Mouse (Mus musculus) layer of hippocampus, postnatal 36 days (tissue): Measurements from ENCODE around the gene Slit3. TPM values are rescaled to one million over a fixed set of nuclear protein-coding genes. Genes with fewer than 3 reads are reported as not detected.

Source experiments
- DNase-seq, 2 experiments: peaks; one replicate each; pipeline ENCODE4 v3.0.0; 2022
- total RNA-seq, 2 experiments: library from RNA; stranded (reverse); gene quantifications; 2 replicates each; pipeline ENCODE4 v1.2.3; 2021

Slit3 gene
- total RNA-seq, 2 experiments from 2014 or later: 91.0 to 112 TPM

GRCm38 (mm10) chr11:35124489-35125107, 3.6 kb downstream of the Slit3 start:
- no peak for DNase-seq

- no peak for DNase-seq
Measured at GRCm38 (mm10) chr11:35125108-35125490, 4.1 kb downstream of the Slit3 start.

GRCm38 (mm10) chr11:35131740-35132139, 10.7 kb downstream of the Slit3 start:
- no peak for DNase-seq

- no peak for DNase-seq
Measured at GRCm38 (mm10) chr11:35136625-35137024, 15.6 kb downstream of the Slit3 start.

GRCm38 (mm10) chr11:35140092-35140491, 19.1 kb downstream of the Slit3 start:
- DNase-seq: no peak

- DNase-seq: no peak
Measured at GRCm38 (mm10) chr11:35142202-35142601, 21.2 kb downstream of the Slit3 start.

GRCm38 (mm10) chr11:35142698-35143360, 21.8 kb downstream of the Slit3 start:
- DNase-seq: peak; percentile 65 to 77

- no peak for DNase-seq
Measured at GRCm38 (mm10) chr11:35147818-35148445, 26.9 kb downstream of the Slit3 start.

GRCm38 (mm10) chr11:35151539-35151951, 30.5 kb downstream of the Slit3 start:
- no peak for DNase-seq

- DNase-seq: no peak
Measured at GRCm38 (mm10) chr11:35152875-35153274, 31.9 kb downstream of the Slit3 start.

- DNase-seq: no peak
Measured at GRCm38 (mm10) chr11:35154449-35154848, 33.4 kb downstream of the Slit3 start.

GRCm38 (mm10) chr11:35155281-35155680, 34.3 kb downstream of the Slit3 start:
- DNase-seq: no peak

- no peak for DNase-seq
Measured at GRCm38 (mm10) chr11:35156676-35157075, 35.7 kb downstream of the Slit3 start.

GRCm38 (mm10) chr11:35160682-35161211, 39.7 kb downstream of the Slit3 start:
- DNase-seq: no peak

GRCm38 (mm10) chr11:35163396-35163795, 42.4 kb downstream of the Slit3 start:
- DNase-seq: no peak

- no peak for DNase-seq
Measured at GRCm38 (mm10) chr11:35167176-35167575, 46.2 kb downstream of the Slit3 start.

GRCm38 (mm10) chr11:35171505-35171904, 50.5 kb downstream of the Slit3 start:
- DNase-seq: no peak

- DNase-seq: no peak
Measured at GRCm38 (mm10) chr11:35177564-35177963, 56.5 kb downstream of the Slit3 start.

- peak; percentile 65 to 67 for DNase-seq
Measured at GRCm38 (mm10) chr11:35178144-35178817, 57.3 kb downstream of the Slit3 start.

- no peak for DNase-seq
Measured at GRCm38 (mm10) chr11:35179305-35179704, 58.3 kb downstream of the Slit3 start.

GRCm38 (mm10) chr11:35182887-35183286, 61.9 kb downstream of the Slit3 start:
- DNase-seq: no peak

GRCm38 (mm10) chr11:35194826-35195225, 73.8 kb downstream of the Slit3 start:
- DNase-seq: no peak

GRCm38 (mm10) chr11:35196777-35197176, 75.8 kb downstream of the Slit3 start:
- DNase-seq: no peak
